Comparison of ENCODE assay signal across 7 mouse cellular contexts in genomic region chr3:135731292-135732047, GRCm38 (mm10). TPM values are rescaled to one million over a fixed set of nuclear protein-coding genes. Genes with fewer than 3 reads are reported as not detected.
DNase-seq lines count a peak whose midpoint lies in the region; ATAC-seq lines count a peak whose summit lies in the region.

No protein-coding gene starts in this region.

- H3K36me3 ChIP-seq in intestine, embryonic 14.5 days (ENCODE audit: control insufficient read depth, insufficient read depth, low read length), result no peaks in the 10 kb centered on the region

- intact Hi-C loops in gastrocnemius, postnatal 36 days (cut with DNase I), result loop anchor here (5.0 kb wide), 1 partner anchor 449 kb away; the partner anchor contains the start of gene Bdh2
- intact Hi-C loops in left cerebral cortex, postnatal 10 days (cut with DNase I), result loop anchor here (2.0 to 10.0 kb wide), 3 partner anchors 329 to 1087 kb away; no protein-coding TSS in a partner anchor

- H3K9me3 ChIP-seq in intestine, embryonic 14.5 days (ENCODE audit: control insufficient read depth, low read length), result no peaks in the 10 kb centered on the region

- no peak overlapping the region for H3K4me3 ChIP-seq in intestine, embryonic 14.5 days (ENCODE audit: low read depth, low read length)

- no peaks in the 10 kb centered on the region for H3K4me1 ChIP-seq in intestine, embryonic 14.5 days (replicated peaks; ENCODE audit: control insufficient read depth, insufficient read depth, low read length)

- ATAC-seq in intestine, embryonic 14.5 days (replicated peaks; ENCODE audit: low FRiP score, low TSS enrichment, low read depth), result peak; percentile 79

- H3K9ac ChIP-seq in intestine, embryonic 14.5 days (ENCODE audit: low read length), result no peak overlapping the region

- H3K27ac ChIP-seq in intestine, embryonic 14.5 days (ENCODE audit: low read depth), result no peak overlapping the region

- DNase-seq in adrenal gland, adult 18-20 months (ENCODE audit: low spot score in 2 of 2), result peak; percentile 83 to 87
- peak; percentile 96 for DNase-seq in embryo, embryonic 11 days
- DNase-seq in gastrocnemius, postnatal 36 days, result peak; percentile 54 to 88
- DNase-seq in intestine, embryonic 14.5 days (ENCODE audit: low spot score), result peak; percentile 91
- peak; percentile 91 to 96 for DNase-seq in left cerebral cortex, postnatal 10 days (ENCODE audit: extremely low spot score in 1 of 2, low spot score in 2 of 2)
- DNase-seq in mesoderm, embryonic 11.5 days (ENCODE audit: low read depth, low spot score), result peak; percentile 95
- DNase-seq in right cerebral cortex, postnatal 36 days (ENCODE audit: low spot score in 2 of 2), result peak; percentile 93 to 96

- H3K4me2 ChIP-seq in intestine, embryonic 14.5 days (ENCODE audit: low read length), result no peak overlapping the region

- no peaks in the 10 kb centered on the region for H3K27me3 ChIP-seq in intestine, embryonic 14.5 days (replicated peaks; ENCODE audit: control insufficient read depth, insufficient read depth, low read length)

- WGBS in intestine, embryonic 14.5 days, result 30% methylated on average over 17 of the region's 17 CpGs

RNA-seq across cellular contexts. Expression of gene Nfkb1, which starts 40.1 kb away (rescaled TPM):
- total RNA-seq in adrenal gland, adult 18-20 months (2021), result 10 to 100 TPM; 43.3 to 54.9 TPM
- total RNA-seq in gastrocnemius, postnatal 36 days (2021), result 10 to 100 TPM; 17.0 to 17.9 TPM
- polyA plus RNA-seq in intestine, embryonic 14.5 days (2014; fragmentation: Nextera tagmentation; extraction: Ambion mirVana), result 29.1 and 30.6 TPM in 2 replicates
- total RNA-seq in left cerebral cortex, postnatal 10 days (2021), result 10 to 100 TPM; 16.9 to 18.3 TPM
